27 mouse cellular contexts compared by ENCODE assay signal in genomic region chr7:19743791-19744190, GRCm38 (mm10). TPM values are rescaled to one million over a fixed set of nuclear protein-coding genes. Genes with fewer than 3 reads are reported as not detected.
DNase-seq lines count a peak whose midpoint lies in the region; ATAC-seq and TF ChIP-seq lines count a peak whose summit lies in the region.
"Had no signal": no experiment of that assay in that cellular context is flagged by ENCODE, and none has a peak within 500 bp of the region (broad histone marks: within the 10 kb centered on the region; RNA-seq: fewer than 3 reads in every experiment).

No protein-coding gene starts in this region.

- peaks cover 75% of the 10 kb centered on the region for H3K4me1 ChIP-seq in heart, embryonic 13.5 days
- H3K4me1 ChIP-seq in heart, embryonic 11.5 days (ENCODE audit: control insufficient read depth, insufficient read depth, low read length), result peaks cover 58% of the 10 kb centered on the region
- peaks cover 42% of the 10 kb centered on the region for H3K4me1 ChIP-seq in kidney, postnatal 0 days (replicated peaks; ENCODE audit: insufficient read depth, low read length)

- ATAC-seq in heart, embryonic 13.5 days (ENCODE audit: extremely low read depth, insufficient number of reproducible peaks, low FRiP score, low TSS enrichment), result no peak
- no peak for ATAC-seq in heart, embryonic 11.5 days (replicated peaks; ENCODE audit: insufficient number of reproducible peaks, low FRiP score, low TSS enrichment)
- ATAC-seq in kidney, postnatal 0 days (replicated peaks; ENCODE audit: low FRiP score, low read depth), result no peak
- ATAC-seq: activated CD4-positive, CD25-positive, alpha-beta regulatory T cell, adult 4 months; forebrain, embryonic 14.5 days; forebrain, postnatal 0 days; hindbrain, embryonic 16.5 days; intestine, embryonic 15.5 days had no signal

- H3K4me2 ChIP-seq in heart, embryonic 13.5 days, result no peak overlapping the region
- H3K4me2 ChIP-seq in heart, embryonic 11.5 days, result no peak overlapping the region
- H3K4me2 ChIP-seq in kidney, postnatal 0 days (ENCODE audit: low read length), result no peak overlapping the region
- H3K4me2 ChIP-seq: embryonic facial prominence, embryonic 13.5 days had no signal

- H3K4me3 ChIP-seq in heart, embryonic 13.5 days, result no peak overlapping the region
- no peak overlapping the region for H3K4me3 ChIP-seq in heart, embryonic 11.5 days (ENCODE audit: low read depth, low read length)
- H3K4me3 ChIP-seq in kidney, postnatal 0 days (replicated peaks; ENCODE audit: low read depth, low read length), result no peak overlapping the region
- H3K4me3 ChIP-seq: embryonic facial prominence, embryonic 13.5 days; erythroblast, embryonic 14.5 days; gastrocnemius, adult 2 months; heart, embryonic 15.5 days; hindbrain, embryonic 10.5 days; hindbrain, embryonic 13.5 days; intestine, embryonic 15.5 days had no signal

- DNase-seq in heart, adult 11 months, result peak; percentile 91
- DNase-seq in heart, postnatal 10 days, result no peak
- no peak for DNase-seq in kidney, postnatal 0 days (ENCODE audit: low spot score)
- DNase-seq in kidney, adult 9 months, result no peak
- DNase-seq in left cerebral cortex, postnatal 10 days (ENCODE audit: extremely low spot score in 1 of 2, low spot score in 2 of 2), result no peak
- DNase-seq: B cell, adult 2 months; cerebellum, adult 11-12 months; cerebellum, adult 8-10 months; cerebellum, postnatal 10 days; cerebellum, postnatal 36 days; embryo, embryonic 11 days; forebrain, postnatal 0 days; gastrocnemius, adult 2 months; gastrocnemius, postnatal 14 days had no signal

- no peaks in the 10 kb centered on the region for H3K27me3 ChIP-seq in heart, embryonic 13.5 days (replicated peaks)
- no peaks in the 10 kb centered on the region for H3K27me3 ChIP-seq in heart, embryonic 11.5 days (ENCODE audit: control insufficient read depth, insufficient read depth, low read length)
- H3K27me3 ChIP-seq in kidney, postnatal 0 days (ENCODE audit: insufficient read depth, low read length), result no peaks in the 10 kb centered on the region
- H3K27me3 ChIP-seq: embryonic facial prominence, embryonic 13.5 days; heart, embryonic 15.5 days; hindbrain, embryonic 13.5 days; intestine, embryonic 15.5 days had no signal

- peaks cover 4% of the 10 kb centered on the region; the same call in 1 of the 2 replicates for H3K9me3 ChIP-seq in heart, embryonic 13.5 days
- H3K9me3 ChIP-seq in heart, embryonic 11.5 days (replicated peaks; ENCODE audit: control insufficient read depth, low read length), result no peaks in the 10 kb centered on the region
- no peaks in the 10 kb centered on the region for H3K9me3 ChIP-seq in kidney, postnatal 0 days (replicated peaks; ENCODE audit: low read length)
- H3K9me3 ChIP-seq: embryonic facial prominence, embryonic 13.5 days; heart, embryonic 15.5 days; hindbrain, embryonic 13.5 days; intestine, embryonic 15.5 days had no signal

- no peak overlapping the region for H3K9ac ChIP-seq in heart, embryonic 13.5 days
- H3K9ac ChIP-seq in heart, embryonic 11.5 days (ENCODE audit: low read depth, low read length), result no peak overlapping the region
- H3K9ac ChIP-seq in kidney, postnatal 0 days (ENCODE audit: low read depth, low read length), result no peak overlapping the region
- H3K9ac ChIP-seq: embryonic facial prominence, embryonic 13.5 days; forebrain, postnatal 0 days; heart, embryonic 15.5 days; hindbrain, embryonic 13.5 days; intestine, embryonic 15.5 days had no signal

- TF ChIP-seq CTCF in kidney, postnatal 0 days (IDR thresholded peaks at IDR 0.05; ENCODE audit: low read depth), result no peak

- 74% methylated on average over 6 of the region's 6 CpGs for WGBS in heart, embryonic 13.5 days
- 80% methylated on average over 6 of the region's 6 CpGs for WGBS in heart, embryonic 11.5 days (ENCODE audit: insufficient replicate concordance)
- 75% methylated on average over 6 of the region's 6 CpGs for WGBS in kidney, postnatal 0 days

- peaks cover 47% of the 10 kb centered on the region for H3K36me3 ChIP-seq in heart, embryonic 13.5 days
- peaks cover 11% of the 10 kb centered on the region for H3K36me3 ChIP-seq in heart, embryonic 11.5 days (ENCODE audit: control insufficient read depth, insufficient read depth, low read length)
- 0 out of 2 replicates have a peak, but pooled peaks cover 5% of the 10 kb centered on the region for H3K36me3 ChIP-seq in kidney, postnatal 0 days (ENCODE audit: insufficient read depth, low read length)

- intact Hi-C loops in heart, postnatal 10 days (cut with DNase I), result no loop called here
- intact Hi-C loops in left cerebral cortex, postnatal 10 days (cut with DNase I), result no loop called here

- H3K27ac ChIP-seq in heart, embryonic 13.5 days (replicated peaks), result peak overlapping the region; percentile 84; the same call in 1 of the 2 replicates
- H3K27ac ChIP-seq in heart, embryonic 11.5 days (ENCODE audit: low read depth, low read length), result no peak overlapping the region
- H3K27ac ChIP-seq in kidney, postnatal 0 days, result peak overlapping the region; percentile 80; the same call in 1 of the 2 replicates
- H3K27ac ChIP-seq: embryonic facial prominence, embryonic 10.5 days; embryonic facial prominence, embryonic 13.5 days; hindbrain, embryonic 10.5 days had no signal

RNA-seq across cellular contexts. Expression of gene Nectin2, which starts 6.5 kb away (rescaled TPM):
- total RNA-seq in heart, postnatal 10 days (2021), result 10 to 100 TPM; 43.1 to 45.2 TPM
- 89.3 and 89.4 TPM in 2 replicates for polyA plus RNA-seq in heart, embryonic 13.5 days (2015; fragmentation: Nextera tagmentation; extraction: Ambion mirVana)
- polyA plus RNA-seq in heart, embryonic 11.5 days (2014; fragmentation: Nextera tagmentation; extraction: Ambion mirVana), result 87.0 and 100 TPM in 2 replicates
- polyA plus RNA-seq in kidney, postnatal 0 days (2015; fragmentation: Nextera tagmentation; extraction: Ambion mirVana), result 112 and 114 TPM in 2 replicates
- total RNA-seq in left cerebral cortex, postnatal 10 days (2021), result 10 to 100 TPM; 18.9 to 22.0 TPM

RNA-seq across cellular contexts. Expression of gene Bcam, which starts 27.0 kb away (rescaled TPM):
- 100 to 1,000 TPM; 299 to 317 TPM for total RNA-seq in heart, postnatal 10 days (2021)
- polyA plus RNA-seq in heart, embryonic 13.5 days (2015; fragmentation: Nextera tagmentation; extraction: Ambion mirVana), result 223 and 250 TPM in 2 replicates
- polyA plus RNA-seq in heart, embryonic 11.5 days (2014; fragmentation: Nextera tagmentation; extraction: Ambion mirVana), result 163 and 173 TPM in 2 replicates
- 378 and 394 TPM in 2 replicates for polyA plus RNA-seq in kidney, postnatal 0 days (2015; fragmentation: Nextera tagmentation; extraction: Ambion mirVana)
- 10 to 100 TPM; 10.3 to 10.9 TPM for total RNA-seq in left cerebral cortex, postnatal 10 days (2021)
- polyA plus RNA-seq: erythroblast, embryonic 14.5 days had no signal

RNA-seq across cellular contexts. Expression of gene Tomm40, which starts 28.6 kb away (rescaled TPM):
- 100 to 1,000 TPM; 129 to 131 TPM for total RNA-seq in heart, postnatal 10 days (2021)
- polyA plus RNA-seq in heart, embryonic 13.5 days (2015; fragmentation: Nextera tagmentation; extraction: Ambion mirVana), result 128 and 146 TPM in 2 replicates
- 142 and 154 TPM in 2 replicates for polyA plus RNA-seq in heart, embryonic 11.5 days (2014; fragmentation: Nextera tagmentation; extraction: Ambion mirVana)
- 163 and 167 TPM in 2 replicates for polyA plus RNA-seq in kidney, postnatal 0 days (2015; fragmentation: Nextera tagmentation; extraction: Ambion mirVana)
- total RNA-seq in left cerebral cortex, postnatal 10 days (2021), result 100 to 1,000 TPM; 114 to 118 TPM

RNA-seq across cellular contexts. Expression of gene Apoe, which starts 44.8 kb away (rescaled TPM):
- total RNA-seq in heart, postnatal 10 days (2021), result 100 to 1,000 TPM; 268 to 276 TPM
- 480 and 561 TPM in 2 replicates for polyA plus RNA-seq in heart, embryonic 13.5 days (2015; fragmentation: Nextera tagmentation; extraction: Ambion mirVana)
- 357 and 371 TPM in 2 replicates for polyA plus RNA-seq in heart, embryonic 11.5 days (2014; fragmentation: Nextera tagmentation; extraction: Ambion mirVana)
- polyA plus RNA-seq in kidney, postnatal 0 days (2015; fragmentation: Nextera tagmentation; extraction: Ambion mirVana), result 511 and 585 TPM in 2 replicates
- 1,000 to 10,000 TPM; 1,326 to 1,376 TPM for total RNA-seq in left cerebral cortex, postnatal 10 days (2021)

RNA-seq across cellular contexts. Expression of gene Apoc1, which starts 51.3 kb away (rescaled TPM):
- 10 to 100 TPM in 1 of 2 experiments, 1 to 10 TPM in 1; 5.2 to 14.7 TPM for total RNA-seq in heart, postnatal 10 days (2021)
- polyA plus RNA-seq in heart, embryonic 13.5 days (2015; fragmentation: Nextera tagmentation; extraction: Ambion mirVana), result 8.8 and 13.9 TPM in 2 replicates
- polyA plus RNA-seq in heart, embryonic 11.5 days (2014; fragmentation: Nextera tagmentation; extraction: Ambion mirVana), result 6.9 and 10.8 TPM in 2 replicates
- 37.1 and 48.4 TPM in 2 replicates for polyA plus RNA-seq in kidney, postnatal 0 days (2015; fragmentation: Nextera tagmentation; extraction: Ambion mirVana)
- total RNA-seq in left cerebral cortex, postnatal 10 days (2021), result 1 to 10 TPM; 3.1 to 3.3 TPM
- total RNA-seq: CH12.LX had no signal
- polyA plus RNA-seq: activated CD4-positive, CD25-positive, alpha-beta regulatory T cell, adult 4 months had no signal
